Mouse (Mus musculus): ENCODE measurements around the gene Rnf126.
A peak's percentile ranks its signal among the peaks of the same experiment; 100 is the strongest.

Gene Rnf126

DNA sequence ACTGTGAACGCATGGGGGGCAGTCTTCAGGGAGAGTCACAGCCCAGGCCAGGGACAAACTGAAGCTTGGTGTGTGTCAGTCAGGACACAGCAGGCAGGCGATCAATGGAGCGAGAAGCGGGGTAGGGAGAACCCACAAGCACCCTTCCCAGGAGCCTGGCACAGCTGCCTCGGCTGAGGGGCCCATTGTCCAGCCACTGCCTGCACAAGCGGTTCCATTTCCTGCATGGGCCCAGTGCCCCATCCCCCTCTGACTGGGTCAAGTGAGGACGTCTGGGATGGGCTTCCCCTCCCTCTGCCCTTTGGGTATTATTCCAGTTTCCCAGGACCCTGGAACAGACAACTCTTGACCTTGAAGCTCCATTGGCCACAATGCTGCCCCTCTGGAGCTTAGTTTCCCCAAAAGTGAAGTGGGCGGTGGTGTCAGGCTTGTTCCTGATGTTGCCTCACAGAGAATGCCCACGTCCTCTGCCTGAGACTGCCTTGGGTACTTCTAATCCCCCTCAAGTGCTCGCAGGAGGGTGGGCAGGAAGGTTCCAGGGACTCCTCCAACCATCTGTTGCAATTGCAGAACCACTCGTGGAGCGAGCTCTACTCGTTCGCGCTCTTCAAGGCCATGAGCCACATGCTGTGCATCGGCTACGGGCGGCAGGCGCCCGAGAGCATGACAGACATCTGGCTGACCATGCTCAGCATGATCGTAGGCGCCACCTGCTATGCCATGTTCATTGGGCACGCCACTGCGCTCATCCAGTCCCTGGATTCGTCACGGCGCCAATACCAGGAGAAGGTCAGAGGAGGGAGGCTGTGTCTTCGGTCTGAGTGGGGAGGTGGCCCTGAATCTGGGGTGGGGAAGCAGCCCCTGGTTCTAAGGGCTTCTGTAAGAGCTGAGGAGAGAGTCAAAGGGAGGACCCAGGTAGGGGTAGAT lies 38.2 kb downstream of the Rnf126 start:
- DNase-seq, result peak in 1 of 2 experiments; percentile 43

DNA sequence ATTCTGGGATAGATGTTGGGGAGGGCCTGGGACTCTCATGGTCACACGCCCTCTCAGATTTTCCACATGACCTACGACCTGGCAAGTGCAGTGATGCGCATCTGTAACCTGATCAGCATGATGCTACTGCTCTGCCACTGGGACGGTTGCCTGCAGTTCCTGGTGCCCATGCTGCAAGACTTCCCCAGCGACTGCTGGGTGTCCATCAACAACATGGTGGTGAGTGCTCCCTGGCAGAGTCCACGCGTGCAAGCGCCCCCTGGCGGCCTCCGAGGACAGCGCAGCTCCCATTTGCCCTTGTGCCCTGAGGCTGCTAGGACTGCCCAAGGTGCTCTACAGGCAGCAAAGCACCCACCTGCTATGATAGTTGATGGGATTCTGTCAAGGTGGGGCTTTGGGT lies 40.7 kb downstream of the Rnf126 start:
- DNase-seq, result peak; percentile 62 to 75

DNA sequence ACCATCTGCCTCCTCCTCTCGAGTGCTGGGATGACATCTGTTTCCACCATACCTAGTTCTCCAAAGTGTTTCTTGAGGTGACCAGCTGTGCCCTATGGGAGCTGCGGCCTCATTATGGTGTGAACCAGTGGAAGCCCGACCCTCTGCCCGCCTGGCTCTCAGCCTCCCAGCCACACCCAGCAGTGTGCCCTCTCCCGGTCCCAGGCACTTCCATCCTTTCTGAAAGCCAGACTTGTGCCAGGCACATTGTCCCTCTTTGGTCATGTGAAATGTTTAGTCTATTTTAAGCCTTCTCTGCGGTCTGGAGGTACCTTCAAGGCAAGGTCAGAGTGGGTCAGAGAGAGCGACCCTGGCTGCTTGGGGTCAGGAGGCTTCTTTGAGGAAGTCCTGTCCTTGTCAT lies 43.1 kb downstream of the Rnf126 start:
- DNase-seq, result no peak

DNA sequence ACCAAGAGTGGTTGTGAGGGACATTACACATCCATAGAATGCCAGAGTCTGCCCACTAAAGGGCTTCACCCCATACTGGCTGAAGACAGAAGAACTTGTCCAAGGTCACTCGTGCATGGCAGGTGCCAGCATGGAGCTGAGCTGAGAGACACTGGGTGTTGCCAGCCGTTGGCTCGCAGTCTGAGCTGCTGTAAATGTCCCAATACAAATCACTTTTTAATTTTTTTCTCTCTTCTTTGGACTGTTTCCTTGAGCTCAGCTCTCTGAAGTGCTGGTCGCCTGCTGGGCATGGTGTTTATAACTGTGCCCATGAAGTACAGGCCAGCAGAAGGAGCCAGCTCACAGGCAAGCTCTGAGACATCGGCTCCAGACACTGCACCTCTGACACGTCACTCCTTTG lies 43.7 kb downstream of the Rnf126 start:
- no peak for DNase-seq

DNA sequence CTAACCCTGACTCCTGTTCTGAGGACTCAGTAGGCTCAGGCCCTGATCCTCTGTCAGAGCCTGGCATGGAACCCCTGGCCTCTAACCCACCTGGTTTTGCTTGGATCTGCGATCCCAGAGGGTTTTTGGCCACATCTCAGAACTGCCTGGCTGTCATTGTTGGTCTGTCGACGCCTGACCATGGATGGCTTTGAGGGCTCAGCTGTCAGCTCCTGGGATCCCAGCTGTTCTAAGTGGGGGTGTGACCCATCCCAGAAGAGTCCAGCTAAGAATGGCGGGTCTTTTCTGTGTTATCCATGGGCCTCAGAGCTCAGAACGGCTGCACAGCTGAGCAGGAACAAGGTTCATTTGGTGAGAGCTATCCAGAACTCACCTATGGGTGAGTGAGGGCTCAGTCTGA lies 45.7 kb downstream of the Rnf126 start:
- no peak for DNase-seq

DNA sequence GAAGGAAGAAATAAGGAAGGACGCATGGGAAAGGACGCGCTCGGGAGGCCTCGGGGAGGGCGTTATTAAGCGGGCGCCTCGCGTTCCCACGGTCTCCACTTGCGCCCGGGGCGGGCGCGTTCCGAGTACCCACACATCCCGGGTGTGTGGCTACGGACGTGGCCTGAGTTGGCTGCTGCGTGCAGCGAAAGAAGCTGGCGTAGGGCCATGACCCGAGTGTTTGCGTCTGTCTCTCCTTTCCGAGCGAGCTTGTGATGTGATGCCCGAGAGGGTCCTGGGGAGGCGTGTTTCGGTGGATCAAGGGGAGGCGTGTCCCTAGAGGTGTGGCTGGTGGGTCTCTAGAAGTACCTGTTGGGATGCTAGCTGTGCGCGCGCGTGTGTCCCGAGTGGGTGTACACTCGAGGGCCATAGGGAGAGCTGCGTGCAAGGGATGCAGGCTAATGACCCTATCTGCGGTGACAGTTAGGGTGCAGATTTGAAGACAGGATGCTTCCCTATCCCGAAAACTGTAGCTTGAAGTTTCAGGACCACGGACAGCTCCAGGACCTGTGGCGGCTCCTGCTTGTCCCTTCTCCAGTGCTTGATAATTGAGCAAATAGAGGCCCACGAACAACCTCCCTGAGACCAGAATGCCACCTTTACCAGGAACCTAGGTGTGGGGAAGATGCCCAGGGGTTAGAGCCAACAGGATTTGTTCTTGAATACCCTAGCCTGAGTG lies 49.0 kb downstream of the Rnf126 start:
- DNase-seq, result peak; percentile 52 to 74

DNA sequence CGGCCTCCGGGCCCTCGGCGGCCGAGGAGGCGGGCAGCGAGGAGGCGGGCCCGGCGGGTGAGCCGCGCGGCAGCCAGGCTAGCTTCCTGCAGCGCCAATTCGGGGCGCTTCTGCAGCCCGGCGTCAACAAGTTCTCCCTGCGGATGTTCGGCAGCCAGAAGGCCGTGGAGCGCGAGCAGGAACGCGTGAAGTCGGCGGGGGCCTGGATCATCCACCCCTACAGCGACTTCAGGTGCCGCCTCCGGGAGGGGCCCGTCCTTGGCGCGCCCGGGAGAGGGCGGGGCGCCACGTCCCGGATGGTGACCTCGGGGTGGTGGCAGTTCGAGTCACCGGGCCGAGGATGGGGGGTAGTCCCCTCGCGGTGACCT lies 49.8 kb downstream of the Rnf126 start:
- DNase-seq, result peak; percentile 72 to 81

DNA sequence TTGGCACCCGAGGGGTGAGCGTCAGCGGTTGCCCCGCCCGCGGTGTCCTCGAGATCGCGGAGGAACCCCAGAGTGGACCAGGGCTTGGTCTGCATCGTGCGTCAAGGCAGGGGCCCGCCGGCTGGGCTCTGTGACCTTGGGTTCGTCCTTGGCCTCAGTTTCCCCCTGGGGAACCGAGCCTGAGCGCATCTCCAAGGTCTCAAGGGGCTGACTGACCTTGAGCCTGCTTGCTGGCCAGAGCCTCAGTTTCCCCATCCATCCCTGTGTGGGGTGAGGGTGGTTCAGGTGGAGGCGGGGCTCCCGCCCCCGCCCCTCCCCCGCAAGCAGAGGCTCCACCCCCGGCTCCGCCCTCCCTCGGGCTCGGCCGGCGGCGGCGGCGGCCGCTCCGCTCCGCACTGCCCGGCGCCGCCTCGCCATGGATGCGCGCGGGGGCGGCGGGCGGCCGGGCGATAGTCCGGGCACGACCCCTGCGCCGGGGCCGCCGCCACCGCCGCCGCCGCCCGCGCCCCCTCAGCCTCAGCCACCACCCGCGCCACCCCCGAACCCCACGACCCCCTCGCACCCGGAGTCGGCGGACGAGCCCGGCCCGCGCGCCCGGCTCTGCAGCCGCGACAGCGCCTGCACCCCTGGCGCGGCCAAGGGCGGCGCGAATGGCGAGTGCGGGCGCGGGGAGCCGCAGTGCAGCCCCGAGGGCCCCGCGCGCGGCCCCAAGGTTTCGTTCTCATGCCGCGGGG lies 50.3 kb downstream of the Rnf126 start, which contains the start of gene Hcn2:
Gene Hcn2, plus strand, starts transcription at position 381 of the 734 bp plus-strand sequence.
- peak; percentile 73 to 86 for DNase-seq

DNA sequence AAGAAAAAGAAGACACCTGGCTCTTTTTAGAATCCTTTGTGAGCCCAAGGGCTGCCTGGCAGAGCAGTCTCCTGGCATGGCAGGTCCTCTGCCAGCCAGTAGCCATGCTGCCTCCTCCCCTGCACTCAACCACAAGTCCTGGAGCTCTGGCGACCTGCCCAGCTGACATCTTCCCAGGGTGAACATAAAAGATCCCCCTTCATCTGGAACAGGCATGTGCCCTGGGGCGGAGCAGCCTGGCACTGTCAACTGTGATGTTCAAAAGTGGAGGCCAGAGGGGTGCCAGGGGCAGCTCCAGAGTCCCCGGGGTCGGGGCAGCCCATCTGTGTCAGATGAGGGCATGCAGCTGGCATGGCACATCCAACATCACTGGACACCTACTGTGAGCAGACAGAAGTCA lies 51.8 kb downstream of the Rnf126 start:
- DNase-seq, result peak in 1 of 2 experiments; percentile 64

DNA sequence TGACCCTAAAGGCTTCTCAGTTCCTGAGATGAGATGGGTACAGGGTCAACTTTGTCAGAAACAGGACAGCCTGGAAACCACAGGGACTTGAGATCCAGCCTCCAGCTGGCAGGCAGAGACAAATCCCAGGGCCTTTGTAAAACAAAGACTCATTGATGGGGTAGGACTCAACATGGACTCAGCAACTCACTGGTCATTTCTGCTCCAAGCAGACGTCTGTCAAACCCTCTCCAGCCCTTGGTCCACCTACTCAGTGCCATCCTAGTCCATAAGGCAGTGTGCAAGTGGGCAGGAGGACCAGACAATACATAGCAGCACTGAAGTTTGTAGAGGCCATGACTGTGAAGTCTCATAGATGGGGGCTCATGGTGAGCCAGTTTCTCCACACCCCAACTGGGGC lies 53.6 kb downstream of the Rnf126 start:
- no peak for DNase-seq

DNA sequence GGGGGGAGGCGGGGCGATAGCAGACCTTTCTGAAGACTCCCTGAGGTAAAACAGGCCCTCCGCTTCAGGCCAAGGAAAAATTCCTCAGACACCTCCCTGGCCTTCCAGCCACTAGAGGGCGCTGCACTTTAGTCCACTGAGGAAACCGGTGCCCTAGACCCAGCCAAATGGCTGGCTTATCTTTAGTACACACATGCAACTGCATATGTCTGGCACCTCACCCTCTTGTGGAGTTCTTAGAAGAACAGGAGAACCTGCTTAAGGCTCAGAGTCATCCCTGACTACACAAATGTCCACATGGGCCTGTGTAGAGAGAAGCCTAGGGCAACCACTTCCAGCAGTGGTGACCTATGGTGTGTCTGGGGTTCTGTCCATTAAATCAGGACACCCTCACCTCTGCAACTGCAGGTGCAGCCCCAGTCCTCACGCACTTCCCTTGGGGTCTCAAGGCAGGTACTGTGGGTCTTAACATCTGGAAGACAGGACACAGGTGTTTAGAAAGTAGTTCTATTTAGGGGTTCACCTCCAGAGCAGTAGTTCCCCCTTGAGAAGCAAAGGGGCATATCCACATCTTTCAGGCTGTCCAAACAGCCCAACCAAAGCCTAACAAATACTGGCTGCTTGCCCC lies 54.1 kb downstream of the Rnf126 start:
- DNase-seq, result peak; percentile 87 to 94

DNA sequence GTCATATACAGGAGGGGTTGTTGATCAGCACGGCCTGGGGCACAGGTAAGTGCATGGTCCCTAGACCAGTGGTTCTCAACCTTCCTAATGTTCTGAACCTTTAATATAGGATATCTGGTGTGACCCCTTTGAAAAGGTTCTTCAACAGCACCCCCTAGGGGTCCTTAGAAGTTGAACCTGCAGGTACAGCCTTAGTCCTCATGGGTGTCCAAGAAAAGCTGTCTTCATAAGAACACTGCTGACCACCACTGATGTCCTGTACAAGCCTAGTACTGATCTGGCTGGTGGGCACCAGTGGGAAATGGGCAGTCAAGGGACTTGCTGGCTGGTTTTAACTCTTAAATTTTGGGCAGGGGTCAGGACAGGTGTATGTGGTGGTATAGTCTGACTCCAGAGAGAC lies 54.7 kb downstream of the Rnf126 start:
- DNase-seq, result no peak

DNA sequence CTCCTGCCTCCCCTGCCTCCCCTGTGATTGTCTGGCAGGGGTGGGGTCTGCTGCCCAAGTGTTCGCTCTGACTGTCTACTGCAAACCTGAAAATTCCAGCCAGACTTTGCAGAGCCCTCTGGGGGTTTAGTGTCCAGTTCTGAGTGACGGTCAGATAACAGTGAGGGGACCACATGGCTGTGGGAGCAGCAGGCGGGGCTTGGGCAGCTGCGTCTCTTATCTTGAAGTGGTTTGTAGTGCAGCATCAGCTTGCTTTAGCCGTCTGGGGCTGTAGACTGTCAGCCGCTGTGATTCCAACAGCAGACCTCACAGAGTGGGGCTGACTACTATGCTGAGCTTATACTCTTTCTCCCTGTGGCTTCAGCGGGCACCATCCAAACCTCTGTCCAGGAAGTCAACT lies 57.4 kb downstream of the Rnf126 start:
- no peak for DNase-seq

DNA sequence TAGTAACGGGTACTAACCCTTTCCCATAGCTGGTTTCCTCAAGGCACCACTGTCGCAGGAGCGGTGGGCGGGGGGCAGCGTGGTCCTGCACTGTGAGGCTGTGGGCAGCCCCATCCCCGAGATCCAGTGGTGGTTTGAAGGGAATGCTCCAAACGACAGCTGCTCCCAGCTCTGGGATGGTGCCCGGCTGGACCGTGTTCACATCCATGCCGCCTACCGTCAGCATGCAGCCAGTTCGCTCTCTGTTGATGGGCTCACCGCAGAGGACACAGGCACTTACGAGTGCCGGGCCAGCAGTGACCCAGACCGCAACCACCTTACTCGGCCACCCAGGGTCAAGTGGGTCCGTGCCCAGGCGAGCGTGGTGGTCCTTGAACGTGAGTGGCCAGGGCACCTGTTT lies 58.1 kb downstream of the Rnf126 start:
- no peak for DNase-seq

Data from cerebellum, postnatal 25 days (tissue).